Mouse (Mus musculus) spleen, adult 2 months (tissue): ENCODE measurements at regions not wholly inside any gene's neighbourhood (a gene's known extent, or its start where the extent isn't known, plus 50 kb on each side); places are given as distances from the start of the nearest gene placed in this dataset.
"Not testable (repeated sequence)": the region's sequence is repeated elsewhere in the genome, so short reads cannot be mapped to it uniquely, and the experiment has no call there.

Experiments used
- CTCF ChIP-seq: fragments of 200-500 bp; IDR thresholded peaks from 2 replicates; pipeline ENCODE4 v1.5.1; 2011; ENCODE audit warnings: mild to moderate bottlenecking, inconsistent platforms; ENCODE audit not compliant: insufficient read depth, insufficient read length, insufficient replicate concordance; ENCODE audit errors: extremely low read depth
- POLR2A ChIP-seq: fragments of 200-500 bp; IDR thresholded peaks from 2 replicates; pipeline ENCODE4 v1.6.1; 2011; ENCODE audit warnings: low read depth, low read length, inconsistent platforms

- TF ChIP-seq POLR2A, CTCF: not testable (repeated sequence)
Observed at GRCm38 (mm10) chr2:63659947-63660346, 437.9 kb downstream of the Fign start.
